Mouse (Mus musculus) spleen, postnatal 14 days (tissue): ENCODE results near the gene Aifm3.

ENCODE experiments used
- DNase-seq, 2 experiments: peaks; one replicate each; pipeline ENCODE4 v3.0.0; 2021 to 2022; ENCODE audit warnings: low spot score in 2 of 2

The Aifm3 gene

GRCm38 (mm10) chr16:17489469-17490111 is at the start of gene Aifm3:
Aifm3 (plus strand) TSS chr16:17489611.
- no peak for DNase-seq

GRCm38 (mm10) chr16:17451541-17452372 is 37.7 kb upstream of the Aifm3 start, which contains the start of gene Crkl:
Crkl (plus strand) TSS chr16:17451987.
- DNase-seq = peak; percentile 94 to 97

- peak; percentile 28 to 36 for DNase-seq
Measured at GRCm38 (mm10) chr16:17452373-17452715, 37.1 kb upstream of the Aifm3 start.

GRCm38 (mm10) chr16:17456901-17457300 is 32.5 kb upstream of the Aifm3 start:
- DNase-seq = no peak

GRCm38 (mm10) chr16:17460254-17460653 is 29.2 kb upstream of the Aifm3 start:
- DNase-seq = peak; percentile 22 to 54

- DNase-seq = no peak
Measured at GRCm38 (mm10) chr16:17461596-17461995, 27.8 kb upstream of the Aifm3 start.

GRCm38 (mm10) chr16:17463184-17463583 is 26.2 kb upstream of the Aifm3 start:
- DNase-seq = no peak

- no peak for DNase-seq
Measured at GRCm38 (mm10) chr16:17466875-17467663, 22.3 kb upstream of the Aifm3 start.

GRCm38 (mm10) chr16:17472498-17472897 is 16.9 kb upstream of the Aifm3 start:
- DNase-seq = no peak

- DNase-seq = no peak
Measured at GRCm38 (mm10) chr16:17474091-17474490, 15.3 kb upstream of the Aifm3 start.

GRCm38 (mm10) chr16:17474761-17475160 is 14.7 kb upstream of the Aifm3 start:
- no peak for DNase-seq

GRCm38 (mm10) chr16:17475326-17475725 is 14.1 kb upstream of the Aifm3 start:
- no peak for DNase-seq

- DNase-seq = no peak
Measured at GRCm38 (mm10) chr16:17478331-17478943, 11.0 kb upstream of the Aifm3 start.

- no peak for DNase-seq
Measured at GRCm38 (mm10) chr16:17481465-17481864, 7.9 kb upstream of the Aifm3 start.

GRCm38 (mm10) chr16:17486505-17486904 is 2.9 kb upstream of the Aifm3 start:
- DNase-seq = no peak

GRCm38 (mm10) chr16:17488478-17489468 is 638 bp upstream of the Aifm3 start:
- no peak for DNase-seq

GRCm38 (mm10) chr16:17491154-17491553 is 1.7 kb downstream of the Aifm3 start:
- no peak for DNase-seq

- DNase-seq = no peak
Measured at GRCm38 (mm10) chr16:17491896-17492561, 2.6 kb downstream of the Aifm3 start.

- DNase-seq = no peak
Measured at GRCm38 (mm10) chr16:17496499-17497305, 7.3 kb downstream of the Aifm3 start.
